Mouse (Mus musculus) ES-Bruce4 (cell line): ENCODE data around the gene Mex3d.
A peak's percentile ranks its signal among the peaks of the same experiment; 100 is the strongest.

Experiments
- CTCF ChIP-seq: IDR thresholded peaks from one replicate; pipeline ENCODE4 v1.8.1; 2011; ENCODE audit warnings: low read depth, low read length
- EP300 ChIP-seq: IDR thresholded peaks from 2 replicates; pipeline ENCODE4 v1.6.1; 2011; ENCODE audit warnings: low read depth, low read length; ENCODE audit not compliant: insufficient read depth
- POLR2A ChIP-seq: IDR thresholded peaks from one replicate; pipeline ENCODE4 v1.8.1; 2011; ENCODE audit warnings: low read length; ENCODE audit not compliant: insufficient read depth

- TF ChIP-seq POLR2A, result no peak
- 0 out of 2 replicates have a peak, but pooled peaks have one; percentile 18 for TF ChIP-seq EP300
- TF ChIP-seq CTCF, result peak; percentile 85
These were observed 39.1 kb downstream of the Mex3d start, which contains the start of gene Adamtsl5 for GRCm38 (mm10) chr10:80348244-80348781.
